Mouse (Mus musculus) C2C12 (cell line): ENCODE data around the gene Slc27a3. TPM values are rescaled to one million over a fixed set of nuclear protein-coding genes. Genes with fewer than 3 reads are reported as not detected.
A peak's percentile ranks its signal among the peaks of the same experiment; 100 is the strongest.

Source experiments
- H3K27me3 ChIP-seq: one replicate; pipeline ENCODE4 v1.6.1; 2011; ENCODE audit not compliant: control insufficient read depth, insufficient read depth, insufficient read length
- H3K36me3 ChIP-seq: one replicate; pipeline ENCODE4 v1.6.1; 2011; ENCODE audit not compliant: control insufficient read depth, insufficient read depth
- H3K4me3 ChIP-seq: one replicate; pipeline ENCODE4 v1.5.1; 2011; ENCODE audit warnings: mild to moderate bottlenecking, control low read depth; ENCODE audit not compliant: poor library complexity, insufficient read depth, severe bottlenecking
- H3K79me2 ChIP-seq: one replicate; pipeline ENCODE4 v1.6.1; 2011; ENCODE audit not compliant: control insufficient read depth, insufficient read depth
- H3K79me3 ChIP-seq: one replicate; pipeline ENCODE4 v1.6.1; 2011; ENCODE audit warnings: low read depth, control low read depth
- H3ac ChIP-seq: one replicate; pipeline ENCODE3; 2011; ENCODE audit warnings: low read depth; ENCODE audit not compliant: control insufficient read depth, insufficient read length
- CEBPB ChIP-seq: IDR thresholded peaks from one replicate; pipeline ENCODE4 v1.6.1; 2011; ENCODE audit warnings: low read depth, mild to moderate bottlenecking, control low read depth, moderate library complexity
- CTCF ChIP-seq: IDR thresholded peaks from one replicate; pipeline ENCODE4 v1.5.1; 2011; ENCODE audit not compliant: control insufficient read depth, insufficient read depth, insufficient read length
- FOSL1 ChIP-seq: IDR thresholded peaks from one replicate; pipeline ENCODE4 v1.8.0; 2011; ENCODE audit warnings: mild to moderate bottlenecking, low read length; ENCODE audit not compliant: poor library complexity, insufficient read depth, severe bottlenecking
- MAX ChIP-seq: IDR thresholded peaks from one replicate; pipeline ENCODE4 v1.6.1; 2011; ENCODE audit warnings: mild to moderate bottlenecking, control low read depth
- MYOD1 ChIP-seq: IDR thresholded peaks from one replicate; pipeline ENCODE4 v1.6.1; 2011; ENCODE audit warnings: low read depth; ENCODE audit not compliant: control insufficient read depth, insufficient read length
- MYOG ChIP-seq: IDR thresholded peaks from one replicate; pipeline ENCODE4 v1.6.1; 2011; ENCODE audit not compliant: control insufficient read depth, insufficient read length; ENCODE audit errors: extremely low read depth
- USF1 ChIP-seq: IDR thresholded peaks from one replicate; pipeline ENCODE4 v1.6.1; 2011; ENCODE audit warnings: low read depth, mild to moderate bottlenecking, control low read depth, moderate library complexity
- long read RNA-seq, 2 experiments: library from polyadenylated mRNA; unstranded; transcript quantifications; one replicate each; pipeline ENCODE4 v2.0.0; 2019 to 2020
- polyA plus RNA-seq: library from polyadenylated mRNA; unstranded; fragments of >200 nt; fragmentation: generic; extraction: Trizol; gene quantifications from one replicate; pipeline ENCODE4 v1.2.1, GENCODE M21; 2012; ENCODE audit warnings: missing spikeins

The Slc27a3 gene
- polyA plus RNA-seq = 8.6 TPM
- long read RNA-seq, experiment 1, transcript Slc27a3-201 (10 exons, 2,259 nt) = major isoform, 9 of 11 reads
- long read RNA-seq, experiment 1, partial matches to known transcripts = 2 of 11 reads
- long read RNA-seq, experiment 1, other reads (novel, unspliced or antisense) = 0 of 11 reads
- long read RNA-seq, experiment 2, transcript Slc27a3-201 (10 exons, 2,259 nt) = major isoform, 40 of 45 reads
- long read RNA-seq, experiment 2, partial matches to known transcripts = 1 of 45 reads
- long read RNA-seq, experiment 2, other reads (novel, unspliced or antisense) = 4 of 45 reads

- Histone ChIP-seq H3K4me3 (no peak within 1 kb of the TSS), H3K27me3 (no peaks in the 10 kb centered on the region), H3K36me3 (peaks cover 43% of the 10 kb centered on the region), H3ac (peak within 1 kb of the TSS; percentile 63), H3K79me2 (no peaks in the 10 kb centered on the region), H3K79me3 (no peaks in the 10 kb centered on the region)
- TF ChIP-seq FOSL1 = no peak
- TF ChIP-seq CEBPB = no peak
- TF ChIP-seq MAX = no peak
- TF ChIP-seq MYOD1 = no peak
- no peak for TF ChIP-seq USF1
- no peak for TF ChIP-seq CTCF
- no peak for TF ChIP-seq MYOG
Observed at GRCm38 (mm10) chr3:90389511-90390490, at the start of gene Slc27a3. TSS of gene Slc27a3 (minus strand) at chr3:90389938.

GRCm38 (mm10) chr3:90437131-90437530 lies 47.4 kb upstream of the Slc27a3 start:
- peaks cover 10% of the 10 kb centered on the region for H3K79me2 ChIP-seq
- no peaks in the 10 kb centered on the region for H3K36me3 ChIP-seq
- H3ac ChIP-seq = no peak overlapping the region
- TF ChIP-seq CEBPB (no peak), MAX (no peak)
- H3K79me3 ChIP-seq = peaks cover 8% of the 10 kb centered on the region
- H3K27me3 ChIP-seq = no peaks in the 10 kb centered on the region
- no peak overlapping the region for H3K4me3 ChIP-seq

- peaks cover 37% of the 10 kb centered on the region for H3K79me2 ChIP-seq
- TF ChIP-seq CTCF (no peak), MAX (no peak), USF1 (no peak)
- peaks cover 15% of the 10 kb centered on the region for H3K36me3 ChIP-seq
- H3K27me3 ChIP-seq = no peaks in the 10 kb centered on the region
- peak overlapping the region; percentile 46 for H3ac ChIP-seq
- H3K4me3 ChIP-seq = peak overlapping the region; percentile 32
- H3K79me3 ChIP-seq = peaks cover 16% of the 10 kb centered on the region
Observed at GRCm38 (mm10) chr3:90434073-90434730, 44.5 kb upstream of the Slc27a3 start.

- Histone ChIP-seq H3K79me2 (peaks cover 40% of the 10 kb centered on the region), H3K79me3 (peaks cover 16% of the 10 kb centered on the region), H3K36me3 (peaks cover 22% of the 10 kb centered on the region), H3K4me3 (peak within 1 kb of the TSS; percentile 84), H3ac (peak within 1 kb of the TSS; percentile 88), H3K27me3 (no peaks in the 10 kb centered on the region)
- TF ChIP-seq FOSL1 (no peak), MAX (peak; percentile 16)
Observed at GRCm38 (mm10) chr3:90433381-90434020, 43.8 kb upstream of the Slc27a3 start, which contains the start of gene Ints3. TSS of gene Ints3 (minus strand) at chr3:90433622.

- Histone ChIP-seq H3K79me3 (peaks cover 16% of the 10 kb centered on the region), H3ac (peak overlapping the region; percentile 88), H3K4me3 (peak overlapping the region; percentile 84), H3K27me3 (no peaks in the 10 kb centered on the region), H3K79me2 (peaks cover 40% of the 10 kb centered on the region), H3K36me3 (peaks cover 24% of the 10 kb centered on the region)
- no peak for TF ChIP-seq USF1
- no peak for TF ChIP-seq MAX
- TF ChIP-seq CTCF = no peak
- no peak for TF ChIP-seq CEBPB
- no peak for TF ChIP-seq MYOG
- no peak for TF ChIP-seq FOSL1
- TF ChIP-seq MYOD1 = no peak
Observed at GRCm38 (mm10) chr3:90432811-90433219, 43.1 kb upstream of the Slc27a3 start.
